Mouse (Mus musculus) lung, adult 2 months (tissue): ENCODE measurements around the gene Wdr19. TPM values are rescaled to one million over a fixed set of nuclear protein-coding genes. Genes with fewer than 3 reads are reported as not detected.

ENCODE experiments used
- DNase-seq: peaks from one replicate; pipeline ENCODE4 v3.0.0; 2022
- H3K4me1 ChIP-seq: fragments of 200-500 bp; 2 replicates; pipeline ENCODE4 v1.6.1; 2011; ENCODE audit warnings: low read length; ENCODE audit not compliant: control insufficient read depth, insufficient read depth
- H3K4me3 ChIP-seq: fragments of 200-500 bp; replicated peaks from 2 replicates; pipeline ENCODE3; 2011; ENCODE audit warnings: low read depth, mild to moderate bottlenecking, control low read depth, low read length; ENCODE audit errors: extremely low read depth
- CTCF ChIP-seq: fragments of 200-500 bp; IDR thresholded peaks from 2 replicates; pipeline ENCODE4 v1.5.1; 2011; ENCODE audit warnings: mild to moderate bottlenecking, low read length, control low read depth; ENCODE audit not compliant: insufficient read depth
- POLR2A ChIP-seq: fragments of 200-500 bp; IDR thresholded peaks from 2 replicates; pipeline ENCODE4 v1.6.1; 2011; ENCODE audit warnings: low read depth, mild to moderate bottlenecking, control low read depth, low read length, borderline replicate concordance; ENCODE audit errors: extremely low read depth
- WGBS: fragments of 180-500 bp; shearing (Covaris S2); methylation state at CpG from one replicate; pipeline ENCODE4 v1.1.7; 2018; 5-methylcytosine and 5-hydroxymethylcytosine counted together
- polyA plus RNA-seq: library from polyadenylated mRNA; depleted of rRNA; stranded (reverse); fragments of >200 nt; gene quantifications from 2 replicates; pipeline ENCODE4 v1.2.3, GENCODE M21; 2012

Wdr19 gene
- polyA plus RNA-seq, 1 experiment, result 6.4 TPM

DNA sequence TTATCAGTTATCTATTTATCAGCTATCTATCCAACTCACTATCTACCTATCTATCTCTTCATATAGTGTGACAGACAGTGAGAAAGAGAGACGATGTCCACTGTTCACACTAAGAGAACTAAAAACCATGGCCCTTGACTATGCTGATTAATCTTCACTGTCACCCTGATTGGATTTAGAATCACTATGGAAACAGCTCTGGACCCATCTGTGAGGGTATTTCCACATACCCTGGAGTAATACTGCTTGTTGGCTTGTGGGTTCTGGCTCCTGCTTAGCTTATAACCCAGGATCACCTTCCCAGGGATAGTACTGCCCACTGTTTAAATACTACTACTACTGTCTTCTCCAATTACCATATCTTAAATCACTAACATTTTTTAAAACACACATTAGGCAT is 17.2 kb upstream of the Wdr19 start:
- no peaks in the 10 kb centered on the region for H3K4me1 ChIP-seq

DNA sequence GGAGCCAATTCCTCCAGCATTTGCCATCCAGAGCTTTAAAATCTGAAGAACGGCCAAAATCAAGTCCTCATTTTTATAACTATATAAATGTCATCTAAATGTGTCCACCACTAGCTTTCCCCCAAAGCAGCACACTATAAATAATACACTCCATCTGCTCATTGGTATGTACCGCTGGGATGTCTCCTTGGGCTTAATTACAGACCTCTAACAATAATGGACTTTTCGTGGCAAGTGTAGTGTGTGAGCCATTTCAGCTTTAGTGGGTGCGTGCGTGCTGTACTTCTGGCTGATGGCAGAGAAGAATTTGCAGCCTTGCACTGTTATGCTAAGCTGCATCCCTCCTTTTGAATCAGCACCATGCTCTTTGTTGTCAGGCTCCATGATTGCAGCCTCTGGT is 7.9 kb upstream of the Wdr19 start:
- Histone ChIP-seq H3K4me3 (no peak overlapping the region), H3K4me1 (no peaks in the 10 kb centered on the region)
- TF ChIP-seq CTCF (no peak), POLR2A (no peak)
- no peak for DNase-seq
- WGBS, result 95% methylated on average over 5 of the region's 5 CpGs

More for the DNA sequence above, 17.2 kb upstream of the Wdr19 start:
- WGBS, result 79% methylated on average over 1 of the region's 1 CpGs
- TF ChIP-seq POLR2A (no peak), CTCF (no peak)
- no peak for DNase-seq
- H3K4me3 ChIP-seq, result no peak overlapping the region

DNA sequence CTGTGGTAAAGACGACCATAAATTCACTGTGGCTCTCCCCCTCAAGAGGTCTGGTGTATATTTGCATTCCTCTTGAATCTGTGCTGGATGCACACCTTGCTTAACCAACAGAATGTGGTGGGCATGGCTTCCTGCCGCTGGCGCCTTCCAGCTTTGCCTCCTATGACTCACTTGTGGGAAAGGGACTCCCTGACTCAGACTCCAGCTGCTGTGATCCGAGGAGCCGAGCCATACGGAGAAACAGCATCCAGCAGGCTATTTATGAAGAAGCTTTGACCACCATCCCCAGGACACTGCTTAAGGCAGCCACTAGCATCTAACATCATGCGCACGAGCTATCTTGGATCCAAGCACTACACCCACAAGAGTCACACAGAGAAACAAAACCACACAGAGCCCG is 5.1 kb upstream of the Wdr19 start:
- H3K4me1 ChIP-seq, result no peaks in the 10 kb centered on the region
- no peak overlapping the region for H3K4me3 ChIP-seq
- DNase-seq, result no peak
- 71% methylated on average over 9 of the region's 9 CpGs for WGBS
- TF ChIP-seq POLR2A (no peak), CTCF (no peak)

DNA sequence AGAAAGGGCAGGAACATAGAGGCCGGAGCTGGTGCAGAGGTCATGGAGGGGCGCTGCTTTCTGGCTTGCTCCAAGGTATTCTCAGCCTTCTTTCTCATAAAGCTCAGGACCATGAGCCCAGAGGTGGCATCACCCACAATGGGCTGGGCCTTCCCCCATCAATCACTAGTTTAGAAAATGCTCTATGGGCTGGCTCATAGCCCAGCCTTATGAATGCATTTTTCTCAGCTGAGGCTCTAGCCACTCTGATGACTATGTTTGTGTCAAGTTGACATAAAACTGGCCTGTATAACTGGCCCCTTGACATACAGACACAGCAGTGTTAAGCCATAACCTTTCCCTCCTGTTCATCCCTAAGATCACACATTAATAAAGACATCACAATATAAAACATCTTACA is 5.2 kb downstream of the Wdr19 start:
- no peak for TF ChIP-seq POLR2A
- TF ChIP-seq CTCF, result no peak
- peaks cover 3% of the 10 kb centered on the region; the same call in 1 of the 2 replicates for H3K4me1 ChIP-seq
- no peak for DNase-seq
- 95% methylated on average over 2 of the region's 2 CpGs for WGBS
- no peak overlapping the region for H3K4me3 ChIP-seq

DNA sequence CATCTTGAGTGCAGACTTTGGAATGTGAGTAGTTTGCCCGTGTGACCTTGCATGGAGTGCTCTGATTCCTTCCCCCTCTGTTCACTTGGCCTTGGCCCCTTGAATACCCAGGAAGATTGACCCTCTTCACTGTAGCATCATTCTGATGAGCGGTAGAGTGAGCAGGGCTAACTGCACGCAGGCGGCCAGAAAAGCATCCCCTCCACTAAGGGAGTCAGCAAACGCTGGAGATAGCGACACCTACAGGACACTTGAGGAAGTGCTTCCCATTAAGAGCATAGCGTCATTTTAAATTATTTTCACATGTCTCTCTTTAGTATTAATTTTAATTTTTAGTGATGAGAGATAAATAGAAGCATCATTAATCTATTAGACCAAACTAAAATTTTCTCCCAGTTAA is 13.8 kb downstream of the Wdr19 start:
- no peak overlapping the region for H3K4me3 ChIP-seq
- WGBS, result 19% methylated on average over 7 of the region's 7 CpGs
- no peaks in the 10 kb centered on the region for H3K4me1 ChIP-seq
- no peak for TF ChIP-seq POLR2A
- TF ChIP-seq CTCF, result peak; percentile 84
- peak; percentile 50 for DNase-seq

DNA sequence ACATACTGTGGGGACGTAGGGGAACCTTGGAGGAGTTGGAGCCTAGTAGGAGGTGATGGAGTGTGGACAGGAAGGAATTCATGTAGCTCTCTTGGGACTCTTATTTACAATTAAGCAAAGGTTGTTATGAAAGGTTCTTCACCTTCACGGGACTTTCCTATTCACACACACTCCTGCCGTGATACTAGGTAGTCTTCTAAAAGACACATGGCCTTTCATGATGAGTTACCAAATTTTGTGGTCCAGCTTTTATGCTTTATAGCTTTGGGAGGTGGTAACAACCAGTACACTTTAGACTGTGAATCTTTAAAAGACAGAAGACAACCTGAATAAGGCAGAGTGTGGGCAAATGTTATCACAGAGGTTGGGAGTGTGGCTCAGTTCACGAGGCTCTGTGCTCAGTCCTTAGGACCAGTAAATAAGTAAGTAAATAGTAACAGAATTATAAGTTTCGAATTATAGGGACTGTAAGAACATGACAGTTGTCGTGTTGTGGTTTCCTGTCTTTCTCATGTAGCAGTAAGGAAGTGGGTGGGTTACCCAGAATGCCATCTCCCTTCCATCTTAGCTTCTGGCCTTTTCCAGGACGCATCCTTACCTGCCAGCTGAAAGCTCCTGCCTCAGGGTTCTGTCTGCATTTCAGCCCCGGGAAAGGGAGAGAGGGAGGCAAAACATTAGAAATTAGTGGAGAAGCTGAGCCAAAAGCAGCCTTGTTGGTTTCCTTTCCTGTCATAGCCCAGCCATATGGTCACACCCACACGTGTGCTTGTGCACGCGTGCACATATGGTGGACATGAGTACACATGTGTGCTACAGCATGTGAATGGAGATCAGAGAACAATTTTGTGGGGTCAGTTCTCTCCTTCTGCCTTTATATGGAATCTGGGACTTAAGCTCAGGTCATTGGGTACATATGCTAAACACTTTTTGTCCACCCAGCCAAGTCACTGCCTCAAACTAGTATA is 18.1 kb downstream of the Wdr19 start:
- 74% methylated on average over 11 of the region's 11 CpGs for WGBS
- DNase-seq, result no peak
- H3K4me3 ChIP-seq, result no peak overlapping the region

DNA sequence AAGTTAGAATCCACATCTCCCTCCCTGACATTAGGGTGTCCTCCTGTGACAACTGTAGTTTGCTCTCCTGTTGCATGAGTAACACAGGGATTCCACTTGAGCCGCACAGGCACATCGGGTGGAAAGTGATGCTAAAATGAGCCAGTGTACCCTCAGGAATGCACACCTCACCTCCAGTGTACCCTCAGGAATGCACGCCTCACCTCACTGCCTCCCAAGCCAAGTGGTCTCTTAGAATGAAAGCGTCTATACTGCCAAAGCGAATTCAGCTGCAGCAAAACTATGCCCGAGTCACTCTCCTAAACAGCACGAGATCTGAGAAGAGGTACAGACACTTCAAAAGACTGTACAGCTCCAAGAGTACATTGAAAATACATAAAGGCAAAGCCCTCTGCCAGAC is 21.5 kb downstream of the Wdr19 start:
- 67% methylated on average over 7 of the region's 7 CpGs for WGBS

More for the DNA sequence above, 18.1 kb downstream of the Wdr19 start:
- no peaks in the 10 kb centered on the region for H3K4me1 ChIP-seq
- TF ChIP-seq CTCF (no peak), POLR2A (no peak)

DNA sequence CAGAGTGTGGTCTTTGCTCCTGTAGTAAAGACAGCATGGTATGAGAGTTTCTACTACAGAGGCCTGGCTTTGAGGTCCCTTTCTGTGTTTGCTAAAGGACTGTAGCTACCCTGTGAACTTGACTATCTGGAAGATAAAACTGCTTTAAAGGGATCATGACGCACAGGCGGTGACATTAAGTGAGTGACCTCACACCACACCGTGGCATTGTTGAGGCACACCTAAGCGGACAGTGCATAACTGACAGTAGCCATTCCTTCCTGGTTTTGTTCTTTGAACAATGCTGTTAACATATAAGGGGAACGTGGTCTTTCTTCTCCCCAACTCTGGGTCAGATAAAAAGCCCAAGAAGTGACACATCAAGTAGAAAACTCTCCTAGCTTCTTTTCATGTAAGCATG is 24.6 kb downstream of the Wdr19 start:
- Histone ChIP-seq H3K4me1 (no peaks in the 10 kb centered on the region), H3K4me3 (no peak overlapping the region)
- 57% methylated on average over 5 of the region's 5 CpGs for WGBS
- DNase-seq, result no peak
- no peak for TF ChIP-seq POLR2A
- no peak for TF ChIP-seq CTCF

More for the DNA sequence above, 21.5 kb downstream of the Wdr19 start:
- TF ChIP-seq CTCF, result no peak
- no peak for TF ChIP-seq POLR2A
- H3K4me1 ChIP-seq, result no peaks in the 10 kb centered on the region
- DNase-seq, result no peak
- no peak overlapping the region for H3K4me3 ChIP-seq

DNA sequence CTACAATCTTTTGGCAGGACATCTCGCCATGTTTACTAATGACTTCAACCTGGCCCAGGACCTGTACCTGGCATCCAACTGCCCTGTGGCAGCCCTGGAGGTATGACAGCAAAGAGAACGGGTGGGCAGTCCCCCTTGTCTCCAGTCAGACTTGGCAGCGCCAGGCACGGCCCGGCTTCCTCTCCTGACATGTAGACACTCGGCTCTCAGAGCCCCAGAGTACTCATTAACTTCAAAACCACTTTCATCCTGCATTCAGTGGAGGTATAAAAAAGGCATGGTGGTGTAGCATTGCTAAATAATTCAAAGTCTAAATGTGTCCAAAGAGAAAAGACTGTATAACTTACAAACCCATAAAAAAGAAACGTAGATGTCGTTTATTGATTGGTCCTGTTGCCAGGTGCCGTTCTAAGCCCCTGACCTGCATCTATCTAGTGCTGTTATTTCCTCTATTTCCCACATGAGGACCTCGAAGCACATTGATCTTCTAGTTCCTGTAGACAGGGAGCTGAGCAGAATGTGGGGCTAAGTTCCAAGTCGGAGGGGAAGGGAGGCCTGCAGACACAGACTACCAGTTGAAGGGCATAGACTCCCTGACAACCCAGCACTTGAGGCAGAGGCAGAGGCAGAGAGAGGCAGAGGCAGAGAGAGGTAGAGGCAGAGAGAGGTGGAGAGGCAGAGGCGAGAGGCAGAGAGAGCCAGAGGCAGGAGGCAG is 31.9 kb downstream of the Wdr19 start:
- DNase-seq, result no peak
- no peak for TF ChIP-seq POLR2A
- TF ChIP-seq CTCF, result no peak
- Histone ChIP-seq H3K4me3 (no peak overlapping the region), H3K4me1 (no peaks in the 10 kb centered on the region)
- WGBS, result 75% methylated on average over 12 of the region's 12 CpGs
